Mouse (Mus musculus) megakaryocyte progenitor cell, adult 5-6 weeks (primary cell): ENCODE data around the gene Nfkb1. TPM values are rescaled to one million over a fixed set of nuclear protein-coding genes. Genes with fewer than 3 reads are reported as not detected.
A peak's percentile ranks its signal among the peaks of the same experiment; 100 is the strongest.

Experiments
- ATAC-seq: replicated peaks from 2 replicates; pipeline ENCODE4 v1.8.0; 2016; ENCODE audit warnings: mild to moderate bottlenecking, moderate TSS enrichment, inconsistent platforms; ENCODE audit not compliant: poor library complexity
- total RNA-seq, 2 experiments: library from RNA; stranded (forward) in 1 of 2; stranded (reverse) in 1 of 2; fragments of 157-497, 149-512 nt in 1 of 2; fragments of 200-1000 nt in 1 of 2; gene quantifications; 2 replicates each; pipeline versions ENCODE4 v1.2.3 to v1.2.4; 2015 to 2017

The Nfkb1 gene
- total RNA-seq, 2 experiments from 2014 or later, result 58.7 to 110 TPM

DNA sequence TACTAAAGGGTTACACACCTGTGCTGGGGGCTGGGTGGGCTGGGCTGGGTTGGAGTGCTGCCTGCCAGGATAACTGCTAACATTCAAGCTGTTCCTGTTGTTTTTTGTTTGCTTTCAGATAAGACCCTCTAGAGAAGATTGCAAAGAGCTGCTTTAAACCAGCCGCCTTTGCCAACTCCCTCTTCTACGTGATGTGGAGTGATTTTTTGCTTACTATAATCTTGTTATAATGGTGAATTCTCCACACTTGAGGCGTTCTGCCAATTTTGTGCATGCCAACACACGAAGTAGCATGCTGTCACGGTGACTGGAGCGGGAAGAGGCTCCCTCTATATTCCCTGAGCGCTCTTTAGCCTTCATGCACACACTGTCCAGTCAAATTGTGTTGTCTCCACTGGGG, 17.7 kb downstream of the Nfkb1 start:
- peak; percentile 36; the same call in 1 of the 2 replicates for ATAC-seq

DNA sequence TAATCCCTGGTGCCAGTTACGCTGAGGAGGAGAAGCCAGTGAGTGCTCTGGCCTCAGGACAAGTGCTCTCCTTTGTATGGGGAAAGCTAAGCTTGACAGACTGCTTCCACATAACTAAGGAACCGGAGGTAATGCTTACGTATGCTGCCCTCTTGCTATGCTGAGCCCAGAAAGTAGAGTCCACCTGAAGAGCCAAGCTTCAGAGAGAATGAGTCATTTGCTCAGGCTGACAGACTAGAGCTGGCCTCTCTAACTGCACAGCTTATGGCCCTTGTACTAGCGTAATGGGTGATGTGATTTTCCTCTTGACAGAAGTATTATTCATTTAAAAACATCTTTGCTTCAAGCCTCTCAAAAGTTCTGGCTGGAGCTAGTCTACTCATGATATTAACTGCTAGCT, 18.3 kb downstream of the Nfkb1 start:
- no peak for ATAC-seq

DNA sequence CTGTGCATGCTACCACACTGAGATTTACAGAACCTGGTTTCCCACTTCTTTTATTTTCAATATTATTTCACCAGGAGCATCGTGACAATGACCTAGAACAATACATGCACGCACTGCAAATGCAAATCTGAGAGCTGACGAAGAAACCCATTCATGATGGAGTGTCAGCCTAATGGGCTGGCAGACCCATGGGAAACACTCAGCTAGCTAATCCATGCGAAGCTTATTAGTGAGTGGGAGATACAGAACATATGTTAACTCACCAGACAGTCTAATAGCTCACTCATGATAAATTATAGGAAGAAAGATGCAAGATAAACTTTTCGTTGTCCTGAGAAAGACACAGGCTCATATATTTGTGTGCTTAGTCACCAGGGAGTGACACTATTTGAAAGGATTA, 19.2 kb downstream of the Nfkb1 start:
- no peak for ATAC-seq

DNA sequence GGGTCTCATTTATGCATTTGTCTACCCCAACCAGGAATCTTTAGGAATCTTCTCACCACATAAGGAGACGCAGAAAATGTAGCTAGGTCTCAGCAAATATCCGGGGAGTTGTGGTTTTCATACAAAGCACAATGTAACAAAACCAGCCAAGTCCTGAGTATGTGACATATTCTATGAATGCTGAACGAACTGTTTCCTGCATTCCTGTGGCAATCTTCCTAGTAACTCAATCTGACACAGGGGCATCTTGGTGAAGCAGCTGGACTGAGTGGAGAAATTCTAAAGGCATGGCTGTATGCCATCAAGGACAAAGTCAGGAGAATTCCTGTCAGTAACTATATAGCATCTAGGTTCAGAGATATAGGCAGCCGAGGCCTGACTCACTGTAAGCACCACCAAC, 20.5 kb downstream of the Nfkb1 start:
- ATAC-seq, result no peak

DNA sequence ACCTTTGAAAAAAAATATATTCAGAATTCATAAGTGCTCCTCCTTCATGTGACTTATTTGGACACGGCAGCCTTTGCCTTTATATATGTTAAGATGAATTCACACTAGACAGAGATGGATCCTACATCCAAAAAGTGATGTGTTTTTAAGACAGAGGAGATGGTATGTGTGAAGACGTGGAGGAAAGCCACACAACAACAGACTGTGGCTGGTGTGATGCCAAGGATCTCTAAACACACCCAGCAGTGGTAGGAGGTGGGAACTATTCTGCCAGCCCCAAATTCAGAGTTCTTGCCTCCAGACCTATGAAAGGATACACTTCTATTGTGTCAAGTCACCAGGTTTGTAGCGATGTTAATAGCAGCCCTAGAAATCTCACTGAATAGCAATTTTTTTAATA, 24.3 kb downstream of the Nfkb1 start:
- no peak for ATAC-seq

DNA sequence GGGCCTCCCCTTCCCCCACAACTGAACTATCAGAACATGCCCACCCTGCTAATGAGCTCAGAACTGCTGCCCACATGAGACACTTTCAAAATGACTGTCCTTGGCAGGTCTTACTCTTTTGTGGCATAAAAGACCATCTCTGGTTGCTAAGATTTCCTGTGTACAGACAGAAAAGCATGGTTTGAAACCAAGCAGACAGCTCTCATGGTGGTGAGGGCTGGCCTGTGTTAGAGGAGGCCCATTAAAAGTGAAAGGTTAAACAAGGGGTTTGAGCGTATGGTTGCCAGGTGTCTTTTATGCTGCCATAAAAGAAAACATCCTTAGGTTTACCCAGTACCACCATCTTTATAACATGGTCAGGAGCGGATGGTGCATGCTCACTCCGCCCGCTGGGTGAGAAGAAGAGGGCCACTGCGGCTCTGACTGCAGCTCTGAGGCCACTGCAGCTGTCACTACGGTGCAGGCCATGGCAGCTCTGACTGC, 25.5 kb downstream of the Nfkb1 start:
- ATAC-seq, result no peak

DNA sequence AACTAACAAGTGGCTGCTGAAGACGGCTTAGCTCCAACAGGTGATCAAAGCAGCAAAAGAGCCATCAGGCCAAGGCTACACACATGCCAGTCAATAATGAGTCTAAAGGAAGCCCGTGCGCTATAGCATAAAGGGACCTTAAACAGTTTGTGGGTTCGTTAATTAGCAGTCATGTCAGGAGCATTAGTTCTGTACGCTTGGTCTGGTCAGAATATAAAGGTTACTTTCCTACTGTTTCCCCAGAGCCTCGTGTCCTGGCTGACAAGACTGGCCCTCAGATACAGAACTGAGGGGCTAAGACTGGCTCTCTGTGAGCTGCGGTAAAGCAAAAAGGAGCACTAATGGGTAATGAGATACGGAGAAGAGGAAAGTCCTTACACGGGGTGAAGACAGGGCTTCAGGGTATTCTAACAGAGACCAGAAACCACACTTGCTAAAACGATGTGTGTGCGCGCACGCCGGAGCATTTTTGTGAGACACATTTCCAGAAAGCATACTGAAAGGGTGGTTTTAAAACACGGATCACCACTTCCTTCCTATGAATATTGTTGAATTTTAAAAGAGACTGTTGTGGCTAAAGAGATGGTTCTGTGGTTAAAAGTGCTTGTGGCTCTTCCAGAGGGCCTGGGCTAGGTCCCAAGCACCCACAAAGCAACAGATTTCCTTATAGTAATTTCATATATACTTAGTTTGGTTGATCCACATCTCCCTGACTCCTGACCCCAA, 29.0 kb downstream of the Nfkb1 start:
- ATAC-seq, result peak; percentile 37

DNA sequence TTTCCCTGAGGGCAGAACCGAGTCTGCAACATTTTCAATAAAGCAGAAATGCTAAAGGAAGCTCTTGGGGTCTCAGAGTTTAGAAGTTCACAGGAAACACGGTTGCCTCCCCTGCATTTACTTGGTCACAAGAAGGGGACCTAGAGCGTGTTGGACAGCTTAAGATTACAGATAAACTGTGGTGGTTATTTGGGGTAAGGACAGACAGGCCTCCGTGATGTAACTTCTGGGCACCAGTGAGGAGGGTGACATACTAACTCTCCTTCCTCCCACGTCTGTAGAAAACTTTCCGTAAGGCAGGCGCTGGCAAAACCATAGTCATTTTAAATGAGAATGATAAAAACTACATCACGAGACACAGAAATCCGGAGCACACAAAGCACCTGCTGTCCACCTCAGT, 29.6 kb downstream of the Nfkb1 start:
- ATAC-seq, result no peak

DNA sequence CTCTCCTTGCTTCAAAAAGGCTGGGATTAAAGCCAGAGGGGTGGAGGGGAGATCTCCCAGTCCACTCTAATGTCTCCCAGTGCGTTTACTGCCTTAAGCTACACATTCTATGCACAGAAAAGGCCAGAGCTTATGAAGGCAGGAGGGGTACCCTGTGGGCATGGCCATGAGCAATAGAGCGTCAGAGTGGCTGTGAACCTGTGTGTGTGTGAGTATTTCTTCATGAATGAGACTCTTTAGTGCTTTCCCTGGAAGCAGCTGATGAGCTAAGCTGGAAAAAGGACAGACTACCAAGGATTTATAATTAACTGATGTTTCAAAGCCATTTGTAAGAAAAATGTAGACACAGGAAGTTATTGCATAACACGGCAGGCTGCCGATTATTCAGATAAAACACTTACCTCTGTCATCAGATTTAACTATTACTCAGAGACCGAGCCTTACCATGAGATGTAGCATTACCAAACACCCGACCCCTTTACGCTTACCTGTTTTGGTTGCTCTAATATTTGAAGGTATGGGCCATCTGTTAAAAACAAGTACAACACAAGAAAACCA, 32.7 kb downstream of the Nfkb1 start:
- ATAC-seq, result peak; percentile 42; the same call in 1 of the 2 replicates

DNA sequence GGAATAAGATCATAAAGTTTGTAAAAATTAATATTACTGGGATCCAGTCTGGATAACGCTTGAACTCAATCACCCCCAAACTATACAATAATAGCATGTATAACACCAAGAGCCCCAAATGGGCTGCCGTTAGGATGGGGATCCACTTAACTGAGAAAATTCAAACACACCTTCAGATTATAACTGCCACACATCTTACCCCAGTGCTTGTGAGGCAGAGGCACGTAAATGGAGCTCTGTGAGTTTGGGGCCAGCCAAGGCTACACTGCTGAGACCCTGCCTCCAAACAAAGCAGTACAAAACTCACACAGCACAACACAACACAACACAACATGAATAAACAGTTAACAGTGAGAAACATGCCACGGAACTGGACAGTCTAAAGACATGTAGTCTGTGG, 35.2 kb downstream of the Nfkb1 start:
- ATAC-seq, result no peak

DNA sequence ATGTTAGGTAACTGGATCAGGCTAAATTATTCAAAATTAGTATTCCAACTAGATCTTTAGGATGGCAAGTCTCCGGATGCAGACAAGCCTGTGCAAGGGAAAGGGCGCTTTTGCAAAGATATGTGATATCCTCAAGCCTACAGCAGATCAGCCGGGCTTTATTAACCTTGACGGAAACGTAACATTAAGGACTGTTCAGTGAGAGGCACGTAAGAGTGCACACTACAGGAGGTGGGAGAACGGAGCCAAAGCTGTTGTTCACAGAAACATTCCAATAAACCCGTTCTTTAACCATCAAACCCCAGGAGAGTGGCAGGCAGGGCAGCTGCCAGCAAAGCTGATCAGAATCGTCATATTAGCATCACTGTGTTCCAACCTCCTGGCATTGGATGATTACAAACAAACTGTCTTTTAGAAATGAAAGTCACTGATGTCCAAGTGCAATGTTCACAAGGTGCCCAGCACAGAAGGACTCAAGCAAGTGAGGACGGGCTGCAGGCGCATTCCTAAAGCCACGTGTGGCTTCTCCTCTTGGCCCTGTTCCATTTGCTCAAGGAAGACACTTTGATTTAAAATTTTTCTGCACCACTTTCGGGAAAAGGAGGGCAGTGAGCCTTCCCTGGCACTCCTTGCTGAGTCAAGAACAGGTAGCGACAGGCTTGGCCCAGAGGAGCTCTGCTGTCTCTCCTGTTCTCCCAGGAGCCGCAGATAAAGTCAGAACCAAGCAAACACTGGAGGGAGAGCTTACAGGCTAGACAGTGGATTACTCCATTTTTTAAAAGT, 40.4 kb downstream of the Nfkb1 start:
- ATAC-seq, result no peak

DNA sequence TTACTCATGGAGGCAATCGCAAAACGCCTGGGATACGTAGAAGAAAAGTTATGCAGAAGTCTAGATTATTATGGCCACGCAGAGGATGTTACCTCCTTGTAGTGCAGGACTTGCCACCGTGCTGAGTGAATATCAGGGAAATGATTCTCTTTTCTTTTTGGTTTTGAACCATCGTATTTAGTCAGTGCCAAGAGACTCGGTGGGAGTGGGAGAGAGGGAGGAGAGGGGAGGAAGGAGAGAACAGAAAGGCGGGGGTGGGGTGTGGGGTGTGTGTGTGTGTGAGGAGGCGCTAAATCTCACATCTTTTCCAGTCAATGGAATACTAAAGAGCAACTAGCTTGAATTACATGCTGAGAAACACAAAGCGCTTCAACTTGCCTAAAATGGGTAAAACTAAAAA, 41.5 kb downstream of the Nfkb1 start:
- no peak for ATAC-seq

DNA sequence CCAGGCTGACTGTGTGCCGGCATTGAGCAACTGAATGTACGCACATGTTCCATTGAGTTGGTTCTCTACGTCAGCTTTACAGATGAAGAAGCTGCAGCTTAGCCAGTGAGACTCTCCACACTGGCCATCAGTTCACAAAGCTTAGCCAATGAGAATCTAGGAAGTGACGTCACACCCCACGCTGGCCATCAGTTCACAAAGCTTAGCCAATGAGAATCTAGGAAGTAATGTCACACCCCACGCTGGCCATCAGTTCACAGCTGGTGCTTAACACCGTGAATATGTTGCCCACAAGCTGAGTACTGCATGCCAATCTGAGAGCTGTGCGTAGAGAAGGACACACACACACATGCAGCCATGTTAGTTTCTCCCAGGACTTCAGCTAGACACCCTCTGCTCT, 42.8 kb downstream of the Nfkb1 start:
- ATAC-seq, result no peak

DNA sequence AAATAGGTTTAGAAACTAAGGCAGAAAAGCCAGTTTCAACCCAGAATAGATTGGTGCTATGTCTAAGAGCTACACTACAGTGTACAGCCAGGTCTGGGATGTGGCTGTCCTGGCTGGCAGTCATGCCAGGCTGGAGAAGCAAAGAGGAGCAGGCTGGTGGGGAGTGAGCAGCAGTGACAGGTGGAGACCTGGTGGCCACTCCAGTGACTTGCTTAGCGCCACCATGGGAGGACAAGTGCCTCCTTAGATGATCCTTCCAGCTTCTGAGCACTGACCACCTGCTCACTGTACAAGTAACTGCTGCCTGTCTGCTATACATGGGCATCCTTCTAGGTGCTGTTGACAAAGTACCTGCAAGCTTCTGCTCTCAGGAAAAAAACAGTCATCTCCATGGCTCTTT, 44.7 kb downstream of the Nfkb1 start:
- no peak for ATAC-seq

DNA sequence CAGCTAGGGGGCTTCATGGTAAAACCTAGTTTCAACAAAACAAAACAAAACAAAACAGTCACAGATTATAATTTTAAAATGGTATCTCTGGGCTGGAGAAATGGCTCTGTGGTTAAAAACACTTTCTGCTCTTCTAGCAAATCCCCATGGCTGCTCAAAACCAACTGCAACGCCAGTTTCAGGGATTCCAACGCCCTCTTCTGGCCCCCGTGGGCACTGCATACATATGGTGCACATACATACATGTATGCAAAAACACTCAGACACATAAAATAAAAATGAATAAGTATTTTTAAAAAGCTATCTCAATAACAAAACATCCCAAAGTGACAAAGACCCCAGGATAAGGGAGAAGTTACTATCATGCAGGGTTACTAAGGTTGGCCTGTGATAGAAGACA, 46.4 kb downstream of the Nfkb1 start:
- no peak for ATAC-seq

DNA sequence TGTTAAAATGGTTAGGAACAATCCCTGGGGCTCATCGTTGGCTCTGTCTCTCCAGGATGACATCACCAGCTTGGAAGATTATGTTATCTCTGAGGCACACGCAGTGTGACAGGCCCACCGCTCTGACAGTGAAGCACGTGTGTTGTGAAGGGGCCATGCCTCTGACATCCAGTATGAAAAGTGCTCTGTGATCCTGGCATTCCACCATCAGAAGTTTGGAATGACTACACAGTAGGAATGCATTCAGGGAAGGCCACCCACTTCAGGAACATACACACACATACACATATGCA, 49.8 kb downstream of the Nfkb1 start:
- peak; percentile 63 for ATAC-seq

DNA sequence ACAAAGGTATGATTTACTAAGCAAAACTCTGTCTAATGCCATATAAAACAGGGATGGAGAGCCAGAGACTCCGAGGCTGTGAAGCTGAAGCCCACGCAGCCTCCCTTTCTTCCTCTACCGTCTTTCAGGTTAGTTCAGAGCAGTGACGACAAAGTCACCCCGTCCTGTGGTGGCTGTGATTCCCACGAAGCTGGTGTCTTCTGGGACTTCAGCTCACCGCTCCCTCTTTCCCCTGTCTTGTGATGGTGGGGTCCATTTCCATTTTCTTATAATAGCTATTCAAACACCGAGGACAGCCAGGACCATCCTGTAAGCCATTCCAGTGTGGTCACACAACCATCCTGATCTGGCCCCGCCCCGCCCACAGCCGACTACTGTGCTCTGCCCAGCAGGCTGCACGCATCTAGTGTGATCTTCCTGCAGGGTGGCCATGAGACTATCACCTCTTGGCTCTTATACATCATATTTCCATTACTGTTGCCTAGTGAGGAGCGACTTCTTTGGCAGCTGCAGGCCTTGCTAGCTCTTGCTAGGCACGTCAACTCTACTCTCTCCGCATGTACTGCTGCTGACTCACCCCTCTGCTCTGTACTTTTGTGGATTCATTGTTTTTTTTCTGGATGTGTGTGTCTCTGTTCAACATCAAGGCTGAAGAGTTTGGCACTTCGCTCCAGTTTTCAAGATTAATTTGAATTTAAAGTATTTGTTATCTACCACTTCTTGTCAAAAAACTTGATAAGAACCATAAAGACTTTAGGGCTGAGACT, 50.3 kb downstream of the Nfkb1 start:
- ATAC-seq, result peak; percentile 29

DNA sequence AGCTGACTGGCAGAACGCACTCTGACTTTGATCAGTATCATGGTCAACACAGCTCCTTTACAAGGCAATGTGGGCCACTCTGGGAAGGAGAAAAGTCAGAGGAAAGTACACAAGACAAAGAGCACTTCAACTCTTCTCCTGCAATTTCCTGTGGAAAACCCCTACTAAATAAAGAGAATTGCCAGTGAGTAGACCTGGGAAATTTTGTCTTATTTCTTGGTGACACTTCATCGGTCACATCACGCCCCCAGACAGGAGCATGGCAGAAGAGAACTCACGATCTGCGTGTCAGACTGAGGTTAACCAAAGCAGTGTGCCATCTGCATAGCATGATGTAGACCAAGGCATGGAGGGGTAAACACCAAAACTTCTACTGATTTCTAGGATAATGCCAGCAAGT, 51.1 kb downstream of the Nfkb1 start:
- ATAC-seq, result no peak

DNA sequence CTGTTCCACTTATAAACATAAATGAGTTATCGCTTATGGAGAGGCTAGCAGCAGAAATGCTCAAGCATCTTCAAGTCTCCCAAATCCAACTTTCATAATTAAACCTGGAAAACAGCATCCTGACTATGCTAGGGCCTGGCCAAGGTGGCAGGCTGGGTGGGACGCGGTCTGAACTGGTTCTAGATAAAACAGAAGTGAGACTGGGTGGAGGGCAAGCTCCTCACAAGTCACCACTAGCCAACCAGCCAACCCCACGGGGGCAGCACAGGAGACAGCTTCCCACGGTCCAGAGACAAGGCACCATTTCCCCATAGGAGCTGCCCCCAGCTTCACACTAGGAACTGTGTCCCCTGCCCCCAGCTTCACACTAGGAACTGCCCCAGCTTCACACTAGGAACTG, 53.8 kb downstream of the Nfkb1 start:
- ATAC-seq, result peak; percentile 49

DNA sequence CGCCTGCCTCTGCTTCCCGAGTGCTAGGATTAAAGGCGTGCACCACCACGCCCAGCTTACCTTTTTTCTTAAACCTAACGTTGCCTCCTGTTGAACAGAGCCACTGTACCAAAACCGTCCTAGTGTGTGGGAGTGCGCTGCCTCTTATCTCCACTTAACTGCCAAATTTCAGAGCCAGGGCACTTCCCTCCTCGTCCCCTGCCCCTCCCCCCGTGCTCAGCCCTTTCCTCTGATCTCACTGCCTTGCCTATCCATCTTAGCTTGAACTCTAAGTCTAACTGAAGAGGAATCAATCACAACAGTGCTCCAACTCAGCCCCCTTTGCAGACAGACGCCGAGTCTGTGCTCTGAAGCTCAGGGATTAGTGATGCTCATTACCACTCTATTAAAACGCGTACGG, 54.9 kb downstream of the Nfkb1 start:
- ATAC-seq, result peak; percentile 78

DNA sequence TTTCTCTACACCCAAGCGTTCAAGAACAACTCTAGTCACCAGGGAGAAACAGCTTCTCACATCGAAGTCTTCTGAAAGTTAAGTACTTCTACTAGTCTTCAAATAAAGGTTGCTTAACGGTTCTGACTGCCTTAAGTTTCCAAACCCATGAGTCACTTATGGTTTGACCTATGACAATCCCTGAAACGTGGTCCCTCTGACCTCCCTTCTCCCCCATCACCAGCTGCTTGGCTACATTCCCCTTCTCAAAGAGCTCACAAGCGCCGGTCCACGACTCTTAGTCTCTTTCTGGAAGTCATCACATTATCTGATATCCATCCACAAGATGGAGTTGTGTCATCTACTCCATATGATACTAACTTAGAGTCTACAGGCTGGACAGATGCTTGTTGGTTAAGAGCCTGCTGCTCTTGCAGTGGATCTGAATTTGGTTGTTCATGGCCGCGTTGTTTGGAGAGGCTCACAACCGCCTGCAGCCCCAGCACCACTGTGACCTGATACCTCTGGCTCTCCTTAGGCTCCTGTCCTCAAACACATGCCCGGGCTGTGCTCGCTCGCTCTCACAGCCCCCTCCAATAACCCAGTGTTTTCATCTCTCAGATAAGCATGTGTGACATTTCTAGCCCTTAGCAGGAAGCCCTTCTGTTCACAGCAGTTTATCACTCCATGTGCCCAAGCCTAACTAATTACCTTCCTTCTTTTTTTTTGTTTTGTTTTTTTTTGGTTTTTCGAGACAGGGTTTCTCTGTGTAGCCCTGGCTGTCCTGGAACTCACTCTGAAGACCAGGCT, 55.5 kb downstream of the Nfkb1 start:
- peak; percentile 22; the same call in 1 of the 2 replicates for ATAC-seq
